Mouse (Mus musculus): ENCODE data around the gene Nkiras1.
"Not testable (repeated sequence)": the region's sequence is repeated elsewhere in the genome, so short reads cannot be mapped to it uniquely, and the experiment has no call there.

The Nkiras1 gene

GRCm38 (mm10) chr14:18270529-18271441, at the start of gene Nkiras1, which contains the start of gene Rpl15:
Nkiras1 (plus strand) TSS chr14:18271136.
Rpl15 (minus strand) TSS chr14:18271391.
- DNase-seq (ENCODE audit: extremely low read depth, low read depth), result peak; percentile 96

DNA sequence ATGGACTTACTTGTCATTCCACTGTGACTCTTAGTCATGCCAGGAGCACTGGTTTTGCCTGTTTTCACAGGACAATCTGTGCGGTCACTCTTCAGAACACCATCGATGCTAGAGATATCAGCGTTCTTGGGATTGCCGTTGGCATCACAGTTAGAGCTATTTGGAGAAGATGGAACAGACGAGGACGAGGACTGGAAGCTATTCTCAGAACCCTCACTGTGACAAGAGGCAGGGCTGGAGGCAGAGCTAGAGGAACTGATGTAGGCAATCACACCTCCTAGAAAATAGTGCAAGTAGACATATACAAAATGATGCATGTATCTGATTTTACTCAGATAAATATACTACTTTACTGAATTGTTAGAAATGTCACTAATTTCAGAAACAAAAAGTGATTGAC, 49.0 kb upstream of the Nkiras1 start:
- DNase-seq (ENCODE audit: extremely low read depth, low read depth), result no peak

DNA sequence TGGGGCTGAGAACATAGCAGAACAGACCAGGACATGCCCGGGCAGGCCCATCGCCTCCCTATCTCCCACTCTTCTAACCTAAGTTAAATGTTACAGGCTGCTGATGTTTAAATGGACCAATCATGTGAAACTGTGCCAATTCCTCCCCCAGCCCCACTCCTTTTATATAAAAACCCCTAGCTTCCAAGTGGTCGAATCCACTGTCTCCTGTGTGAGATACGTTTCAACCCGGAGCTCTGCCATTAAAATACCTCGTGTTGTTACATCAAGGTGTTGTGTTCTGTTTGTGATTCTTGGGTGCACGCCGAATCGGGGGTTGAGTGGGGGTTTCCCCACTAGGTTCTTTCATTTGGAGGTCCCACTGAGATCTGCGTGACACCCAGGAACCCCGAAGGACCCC, 45.5 kb upstream of the Nkiras1 start:
- DNase-seq (ENCODE audit: extremely low read depth, low read depth), result not testable (repeated sequence)

GRCm38 (mm10) chr14:18226181-18226580, 44.8 kb upstream of the Nkiras1 start:
- DNase-seq (ENCODE audit: extremely low read depth, low read depth), result not testable (repeated sequence)

DNA sequence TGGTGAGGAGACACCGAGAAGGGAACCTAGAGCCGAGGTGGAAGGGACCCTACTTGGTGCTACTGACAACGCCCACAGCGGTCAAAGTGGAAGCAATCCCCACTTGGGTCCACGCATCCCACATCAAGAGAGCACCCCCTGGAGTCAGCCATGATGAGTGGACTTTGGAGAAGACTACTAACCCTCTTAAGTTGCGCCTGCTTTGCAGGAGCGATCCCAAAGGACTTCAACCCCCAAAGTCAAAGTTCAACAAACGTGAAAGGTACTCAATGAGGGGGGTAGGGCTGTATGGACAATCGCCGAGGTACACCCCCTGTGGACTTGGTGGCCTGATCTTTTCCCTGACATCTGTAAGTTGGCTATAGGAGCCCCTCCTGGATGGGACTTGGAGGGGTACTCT, 41.2 kb upstream of the Nkiras1 start:
- not testable (repeated sequence) for DNase-seq (ENCODE audit: extremely low read depth, low read depth)

GRCm38 (mm10) chr14:18231866-18232265, 39.1 kb upstream of the Nkiras1 start:
- not testable (repeated sequence) for DNase-seq (ENCODE audit: extremely low read depth, low read depth)

GRCm38 (mm10) chr14:18233076-18233475, 37.9 kb upstream of the Nkiras1 start:
- no peak for DNase-seq (ENCODE audit: extremely low read depth, low read depth)

GRCm38 (mm10) chr14:18233981-18234960, 36.7 kb upstream of the Nkiras1 start:
- DNase-seq (ENCODE audit: extremely low read depth, low read depth), result peak; percentile 59

DNA sequence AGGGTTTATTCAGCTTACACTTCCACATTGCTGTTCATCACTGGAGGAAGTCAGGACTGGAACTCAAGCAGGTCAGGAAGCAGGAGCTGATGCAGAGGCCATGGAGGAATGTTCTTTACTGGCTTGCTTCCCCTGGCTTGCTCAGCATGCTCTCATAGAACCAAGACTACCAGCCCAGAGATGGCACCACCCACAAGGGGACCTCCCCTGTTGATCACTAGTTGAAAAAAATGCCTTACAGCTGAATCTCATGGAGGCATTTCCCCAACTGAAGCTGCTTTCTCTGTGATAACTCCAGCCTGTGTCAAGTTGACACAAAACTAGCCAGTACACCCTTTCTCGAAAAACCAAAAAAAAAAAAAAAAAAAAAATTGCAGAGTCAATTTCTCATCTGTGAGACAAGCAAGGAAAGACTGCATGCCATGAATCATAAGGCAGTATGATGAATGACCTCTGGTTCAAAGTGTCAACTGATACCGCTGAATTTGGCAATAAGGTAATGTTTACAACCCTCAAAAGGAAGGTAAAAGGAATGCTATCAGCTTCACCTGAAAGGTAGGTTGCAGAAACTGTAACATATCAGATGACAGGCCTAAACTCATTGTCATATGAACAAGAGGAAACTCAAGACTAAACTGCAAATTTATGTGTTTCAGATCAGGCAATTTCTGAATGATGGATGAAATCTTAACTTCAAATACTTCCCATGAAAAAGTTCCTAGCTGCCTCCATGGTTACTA, 34.3 kb upstream of the Nkiras1 start:
- not testable (repeated sequence) for DNase-seq (ENCODE audit: extremely low read depth, low read depth)

GRCm38 (mm10) chr14:18237381-18237780, 33.6 kb upstream of the Nkiras1 start:
- no peak for DNase-seq (ENCODE audit: extremely low read depth, low read depth)

GRCm38 (mm10) chr14:18238131-18238749, 32.7 kb upstream of the Nkiras1 start:
- peak; percentile 78 for DNase-seq (ENCODE audit: extremely low read depth, low read depth)

GRCm38 (mm10) chr14:18238750-18239731, 31.9 kb upstream of the Nkiras1 start, which contains the start of gene Nr1d2:
Nr1d2 (minus strand) TSS chr14:18239127.
- peak; percentile 91 for DNase-seq (ENCODE audit: extremely low read depth, low read depth)

- DNase-seq (ENCODE audit: extremely low read depth, low read depth), result no peak
Observed at GRCm38 (mm10) chr14:18240132-18240531, 30.8 kb upstream of the Nkiras1 start.

DNA sequence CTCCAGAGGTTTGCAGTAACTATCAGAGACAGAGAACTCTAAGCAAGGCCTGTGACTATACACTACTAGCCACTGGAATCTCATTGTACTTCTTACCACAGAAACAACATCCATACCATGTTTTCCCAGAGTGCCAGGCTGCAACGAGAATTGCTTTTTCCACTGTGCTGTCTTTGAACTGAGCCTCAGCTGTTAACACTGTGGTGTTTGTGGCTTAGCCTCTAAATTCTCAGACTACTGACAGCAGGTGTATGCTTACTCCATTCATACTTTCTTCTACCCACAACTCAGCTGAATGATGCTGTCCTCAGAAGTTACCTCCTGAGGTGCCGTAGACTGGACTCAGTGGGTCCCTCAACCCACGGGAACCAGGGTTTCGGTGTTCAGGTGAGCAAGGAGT, 29.1 kb upstream of the Nkiras1 start:
- no peak for DNase-seq (ENCODE audit: extremely low read depth, low read depth)

DNA sequence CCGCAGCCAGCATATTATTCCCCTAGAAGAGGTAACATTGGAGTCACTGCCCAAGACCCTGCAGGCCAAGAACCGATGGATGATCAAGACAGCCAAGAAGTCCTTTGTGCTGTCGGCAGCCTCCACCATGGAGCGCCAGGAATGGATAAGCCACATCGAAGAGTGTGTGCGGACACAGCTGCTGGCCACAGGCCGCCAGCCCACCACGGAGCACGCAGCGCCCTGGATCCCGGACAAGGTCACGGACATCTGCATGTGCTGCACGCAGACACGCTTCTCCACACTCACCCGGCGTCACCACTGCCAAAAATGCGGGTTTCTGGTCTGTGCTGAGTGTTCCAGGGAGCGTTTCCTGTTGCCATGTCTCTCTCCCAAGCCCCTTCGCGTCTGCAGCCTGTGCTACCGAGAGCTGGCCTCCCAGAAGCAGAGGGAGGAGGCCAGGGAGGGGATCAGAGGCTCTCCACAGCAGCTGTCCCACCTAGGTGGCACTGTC, 28.3 kb upstream of the Nkiras1 start:
- DNase-seq (ENCODE audit: extremely low read depth, low read depth), result no peak

- DNase-seq (ENCODE audit: extremely low read depth, low read depth), result no peak
Observed at GRCm38 (mm10) chr14:18261203-18261602, 9.7 kb upstream of the Nkiras1 start.

DNA sequence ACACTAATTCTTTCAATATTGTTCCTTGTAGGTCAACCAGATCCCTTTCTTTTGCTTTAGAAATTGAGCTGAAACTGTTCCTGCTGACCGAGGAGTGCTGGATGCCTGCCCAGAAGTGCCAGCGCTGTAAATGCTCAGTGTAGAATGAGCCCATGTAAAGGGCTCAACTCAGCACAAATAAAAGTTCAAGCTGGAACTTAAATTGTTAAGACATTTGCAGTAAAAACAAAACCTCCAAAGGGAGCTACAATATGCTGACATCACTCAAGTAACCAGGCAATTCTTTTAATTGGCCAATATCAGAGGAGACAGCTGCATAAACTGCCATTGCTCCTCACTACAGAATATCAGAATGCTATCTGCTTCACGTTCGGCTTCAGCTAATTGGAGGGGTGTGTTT, 7.5 kb upstream of the Nkiras1 start:
- no peak for DNase-seq (ENCODE audit: extremely low read depth, low read depth)

DNA sequence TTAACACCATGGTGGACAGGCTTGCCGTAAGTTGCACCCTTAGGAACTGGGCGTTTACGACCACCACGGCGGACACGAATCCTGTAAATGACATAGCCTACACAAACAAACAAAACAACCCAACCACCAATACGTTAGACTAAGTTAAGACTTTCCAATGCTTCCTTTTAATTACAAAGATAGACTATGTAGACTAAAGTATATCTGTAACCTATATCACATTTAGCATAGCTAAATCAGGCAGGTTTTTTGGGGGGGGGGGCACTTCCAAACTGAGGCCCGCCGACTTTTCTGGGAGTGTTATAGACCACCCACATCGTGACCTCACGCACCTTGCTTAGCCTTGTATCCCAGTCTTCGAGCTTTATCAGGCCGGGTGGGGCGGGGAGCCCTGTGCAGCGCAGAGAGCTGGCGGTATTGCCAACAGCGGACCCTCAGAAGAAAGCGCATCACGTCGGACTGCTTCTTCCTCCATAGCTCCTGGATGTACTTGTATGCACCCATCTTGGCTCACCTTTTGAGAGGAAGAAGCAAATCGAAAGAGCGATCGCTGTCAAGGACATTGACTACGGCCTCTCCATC, 898 bp upstream of the Nkiras1 start:
- DNase-seq (ENCODE audit: extremely low read depth, low read depth), result not testable (repeated sequence)

GRCm38 (mm10) chr14:18271666-18272065, 730 bp downstream of the Nkiras1 start:
- DNase-seq (ENCODE audit: extremely low read depth, low read depth), result no peak

All from MEL-GATA-1-ER (cell line).